Mouse (Mus musculus) megakaryocyte, embryonic 14.5 days (primary cell): ENCODE data around the gene Raver1.

Source experiments
- FLI1 ChIP-seq: IDR thresholded peaks from 2 replicates; pipeline ENCODE4 v1.6.1; 2012; ENCODE audit warnings: low read length, inconsistent platforms, mixed read lengths
- GATA1 ChIP-seq: IDR thresholded peaks from 3 replicates; pipeline ENCODE4 v1.6.1; 2012; ENCODE audit warnings: mixed read lengths, low read length, inconsistent platforms, borderline replicate concordance

GRCm38 (mm10) chr9:21083324-21083723 lies 8.5 kb downstream of the Raver1 start:
- no peak for TF ChIP-seq GATA1
- TF ChIP-seq FLI1, result no peak
